In the genomic region with DNA sequence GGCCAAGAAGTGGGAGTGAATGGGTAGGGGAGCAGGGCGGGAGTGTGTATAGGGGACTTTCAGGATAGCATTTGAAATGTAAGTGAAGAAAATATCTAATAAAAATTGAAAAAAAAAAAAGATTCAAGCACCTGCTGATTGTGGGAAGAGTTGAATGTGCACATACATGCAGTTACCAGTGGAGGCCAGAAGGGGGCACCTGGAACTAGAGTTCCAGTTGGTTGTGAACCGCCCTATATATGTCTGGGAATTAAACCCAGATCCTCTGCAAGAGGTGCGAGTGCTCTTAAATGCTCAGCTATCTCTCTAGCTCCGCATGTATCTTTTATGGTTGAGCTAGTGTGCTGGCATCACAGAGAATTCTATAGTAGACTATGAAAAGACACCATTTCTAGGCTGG, we compare ENCODE assay signal across 12 mouse cellular contexts. TPM values are rescaled to one million over a fixed set of nuclear protein-coding genes. Genes with fewer than 3 reads are reported as not detected.
DNase-seq lines count a peak whose midpoint lies in the region; ATAC-seq and TF ChIP-seq lines count a peak whose summit lies in the region.
"Had no signal": no experiment of that assay in that cellular context is flagged by ENCODE, and none has a peak within 500 bp of the region (broad histone marks: within the 10 kb centered on the region; RNA-seq: fewer than 3 reads in every experiment).

No protein-coding gene starts in this region.

- peaks cover 12% of the 10 kb centered on the region for H3K4me1 ChIP-seq in forebrain, embryonic 10.5 days
- no peaks in the 10 kb centered on the region for H3K4me1 ChIP-seq in forebrain, embryonic 12.5 days
- H3K4me1 ChIP-seq in MEL (ENCODE audit: control insufficient read depth in 1 of 2, insufficient read depth in 2 of 2, low read length in 2 of 2) = no peaks in the 10 kb centered on the region
- H3K4me1 ChIP-seq: liver, embryonic 15.5 days; neural tube, embryonic 12.5 days had no signal

- TF ChIP-seq EP300 in MEL (IDR thresholded peaks at IDR 0.05; ENCODE audit: low read depth in 1 of 2, low read length in 2 of 2) = no peak

- TF ChIP-seq RAD21 in MEL (IDR thresholded peaks at IDR 0.05; ENCODE audit: low read depth, low read length) = peak; percentile 8

- H3K36me3 ChIP-seq in forebrain, embryonic 10.5 days (replicated peaks) = no peaks in the 10 kb centered on the region
- no peaks in the 10 kb centered on the region for H3K36me3 ChIP-seq in forebrain, embryonic 12.5 days (replicated peaks)
- no peaks in the 10 kb centered on the region for H3K36me3 ChIP-seq in MEL (ENCODE audit: control insufficient read depth in 1 of 2, insufficient read depth in 2 of 2, low read length in 2 of 2)
- H3K36me3 ChIP-seq: liver, embryonic 15.5 days; neural tube, embryonic 12.5 days had no signal

- no peak for ATAC-seq in forebrain, embryonic 12.5 days (ENCODE audit: low FRiP score)

- 62% methylated on average over 4 of the region's 4 CpGs for WGBS in forebrain, embryonic 10.5 days
- 56% methylated on average over 4 of the region's 4 CpGs for WGBS in forebrain, embryonic 12.5 days

- H3K27me3 ChIP-seq in forebrain, embryonic 10.5 days (ENCODE audit: poor library complexity, severe bottlenecking) = no peaks in the 10 kb centered on the region
- no peaks in the 10 kb centered on the region for H3K27me3 ChIP-seq in forebrain, embryonic 12.5 days
- H3K27me3 ChIP-seq in MEL (ENCODE audit: control insufficient read depth in 1 of 2, insufficient read depth in 2 of 2, low read length in 2 of 2) = no peaks in the 10 kb centered on the region
- H3K27me3 ChIP-seq: liver, embryonic 15.5 days; neural tube, embryonic 12.5 days had no signal

- H3K27ac ChIP-seq in forebrain, embryonic 10.5 days = no peak overlapping the region
- no peak overlapping the region for H3K27ac ChIP-seq in forebrain, embryonic 12.5 days
- no peak overlapping the region for H3K27ac ChIP-seq in left cerebral cortex, adult 2 months
- no peak overlapping the region for H3K27ac ChIP-seq in MEL (ENCODE audit: control insufficient read depth, low read depth, low read length)
- H3K27ac ChIP-seq: liver, embryonic 15.5 days; neural tube, embryonic 12.5 days had no signal

- DNase-seq in forebrain, embryonic 10.5 days (ENCODE audit: extremely low spot score, low spot score) = peak; percentile 24
- no peak for DNase-seq in left cerebral cortex, adult 2 months (ENCODE audit: extremely low spot score in 1 of 2, low spot score in 2 of 2)
- DNase-seq in left cerebral cortex, adult 9 months (ENCODE audit: low spot score in 2 of 2) = no peak
- peak; percentile 10 for DNase-seq in MEL (ENCODE audit: low read depth, low spot score)
- peak; percentile 29 for DNase-seq in embryo, embryonic 11 days
- no peak for DNase-seq in urinary bladder, postnatal 4 days (ENCODE audit: low spot score in 2 of 2)
- no peak for DNase-seq in urinary bladder, postnatal 14 days (ENCODE audit: low spot score)
- DNase-seq: gastrocnemius, postnatal 10 days had no signal

- intact Hi-C loops in left cerebral cortex, adult 2 months (cut with DNase I) = no loop called here

- H3K9me3 ChIP-seq in forebrain, embryonic 10.5 days = peaks cover 4% of the 10 kb centered on the region; the same call in 1 of the 2 replicates
- H3K9me3 ChIP-seq in forebrain, embryonic 12.5 days = no peaks in the 10 kb centered on the region
- H3K9me3 ChIP-seq in MEL (replicated peaks; ENCODE audit: insufficient read depth, low read length) = no peaks in the 10 kb centered on the region
- H3K9me3 ChIP-seq: liver, embryonic 15.5 days had no signal

- no peak overlapping the region for H3K4me3 ChIP-seq in forebrain, embryonic 10.5 days
- H3K4me3 ChIP-seq in forebrain, embryonic 12.5 days (replicated peaks) = no peak overlapping the region
- no peak overlapping the region for H3K4me3 ChIP-seq in left cerebral cortex, adult 2 months
- H3K4me3 ChIP-seq in MEL (ENCODE audit: control insufficient read depth in 1 of 2, insufficient read depth in 1 of 2, low read depth in 2 of 2, low read length in 2 of 2) = no peak overlapping the region
- H3K4me3 ChIP-seq: liver, embryonic 15.5 days; neural tube, embryonic 12.5 days had no signal

- TF ChIP-seq POLR2A in MEL (IDR thresholded peaks at IDR 0.05; ENCODE audit: control insufficient read depth in 1 of 2, insufficient read depth in 1 of 2, low read depth in 1 of 2, low read length in 2 of 2, poor library complexity in 1 of 2) = no peak

- no peak overlapping the region for H3K4me2 ChIP-seq in forebrain, embryonic 12.5 days
- H3K4me2 ChIP-seq: liver, embryonic 15.5 days; neural tube, embryonic 12.5 days had no signal

- no peak overlapping the region for H3K9ac ChIP-seq in forebrain, embryonic 12.5 days
- H3K9ac ChIP-seq in MEL (ENCODE audit: control insufficient read depth, low read depth, low read length, poor library complexity, severe bottlenecking) = no peak overlapping the region
- H3K9ac ChIP-seq: liver, embryonic 15.5 days; neural tube, embryonic 12.5 days had no signal

- TF ChIP-seq CTCF in left cerebral cortex, adult 2 months (IDR thresholded peaks at IDR 0.05) = peak; percentile 45
- TF ChIP-seq CTCF in MEL (IDR thresholded peaks at IDR 0.05 in 2 of 3, conservative IDR thresholded peaks at IDR 0.05 in 1 of 3; ENCODE audit: control insufficient read depth in 1 of 3, insufficient read depth in 1 of 3, low read depth in 2 of 3, low read length in 3 of 3, poor library complexity in 1 of 3, severe bottlenecking in 1 of 3) = peak in 2 of 3 experiments; percentile 15 to 29; a peak in 3 of 6 replicates

- no peaks in the 10 kb centered on the region for H3K79me2 ChIP-seq in MEL (ENCODE audit: control insufficient read depth, insufficient read depth, low read length, poor library complexity)

TF ChIP-seq in MEL, 35 proteins besides CTCF, POLR2A, EP300 and RAD21:
- TF ChIP-seq SMC3 (IDR thresholded peaks at IDR 0.05; ENCODE audit: low read depth, low read length) (0 out of 2 replicates have a peak, but pooled peaks have one; percentile 22), USF1 (IDR thresholded peaks at IDR 0.05; ENCODE audit: low read depth, low read length) (no peak)

RNA-seq across cellular contexts. Expression of a gene that starts 42.8 kb away (rescaled TPM):
- 27.9 and 28.2 TPM in 2 replicates for polyA plus RNA-seq in forebrain, embryonic 10.5 days (2016; fragmentation: Nextera tagmentation; extraction: Ambion mirVana)
- 15.5 and 20.9 TPM in 2 replicates for polyA plus RNA-seq in forebrain, embryonic 12.5 days (2016; fragmentation: Nextera tagmentation; extraction: Ambion mirVana)
- 1 to 10 TPM; 6.2 to 9.5 TPM for total RNA-seq in left cerebral cortex, adult 2 months (2021)
- total RNA-seq in MEL (2012; rRNA removed) = not detected in 2 replicates
- polyA plus RNA-seq in MEL (2012; ENCODE audit: insufficient read depth in 1 of 2, insufficient read length in 2 of 2, low read depth in 1 of 2, low replicate concordance in 2 of 2, missing spikeins in 1 of 2) = not detected
- total RNA-seq: hematopoietic stem cell, adult 5-6 weeks had no signal

Comparison
In these comparisons a context has a peak if more than half of its experiments do, and no peak if none do; other contexts are left out.
1. DNase-seq: peak in forebrain, embryonic 10.5 days (single experiment), MEL (single experiment) and embryo, embryonic 11 days (single experiment); none in left cerebral cortex, adult 2 months (0 of 2), left cerebral cortex, adult 9 months (0 of 2), urinary bladder, postnatal 4 days (0 of 2) and urinary bladder, postnatal 14 days (single experiment).
2. RNA of a gene that starts 42.8 kb away (polyA plus RNA-seq): 27.9 to 28.2 TPM in forebrain, embryonic 10.5 days and 15.5 to 20.9 TPM in forebrain, embryonic 12.5 days; not detected in MEL; every median in the first group is over 10 times any median in the second.